Mouse (Mus musculus): ENCODE results near the gene Gm12184. TPM values are rescaled to one million over a fixed set of nuclear protein-coding genes. Genes with fewer than 3 reads are reported as not detected.
A peak's percentile ranks its signal among the peaks of the same experiment; 100 is the strongest.

The Gm12184 gene
- polyA plus RNA-seq, 1 experiment from 2014 or later, result 13.6 TPM

DNA sequence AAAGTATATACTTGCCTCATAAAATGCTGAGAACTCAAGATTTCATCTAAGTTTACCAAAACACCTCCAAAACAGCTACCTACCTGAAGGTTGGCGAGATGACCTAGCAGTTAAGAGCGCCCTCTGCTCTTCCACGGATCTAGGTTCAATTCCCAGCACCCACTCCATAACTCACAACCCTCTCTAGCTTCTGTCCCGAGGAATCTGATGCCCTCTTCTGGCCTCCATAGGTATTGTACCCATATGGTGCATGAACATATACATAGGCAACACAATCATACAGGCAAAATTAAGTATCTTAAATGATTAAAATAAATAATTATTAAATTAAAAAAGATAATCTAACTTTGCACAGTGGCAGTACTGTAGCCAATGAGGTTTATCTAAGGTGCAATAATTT lies 44.2 kb downstream of the Gm12184 start:
- Histone ChIP-seq H3K9ac (replicated peaks) (no peak overlapping the region), H3K4me2 (no peak overlapping the region), H3K36me3 (no peaks in the 10 kb centered on the region), H3K9me3 (no peaks in the 10 kb centered on the region), H3K27me3 (no peaks in the 10 kb centered on the region), H3K4me1 (replicated peaks) (no peaks in the 10 kb centered on the region), H3K27ac (no peak overlapping the region), H3K4me3 (replicated peaks) (no peak overlapping the region)
- ATAC-seq (ENCODE audit: insufficient number of reproducible peaks, insufficient read depth, low FRiP score, low TSS enrichment, low read depth), result no peak
- WGBS, result 84% methylated on average over 4 of the region's 4 CpGs

DNA sequence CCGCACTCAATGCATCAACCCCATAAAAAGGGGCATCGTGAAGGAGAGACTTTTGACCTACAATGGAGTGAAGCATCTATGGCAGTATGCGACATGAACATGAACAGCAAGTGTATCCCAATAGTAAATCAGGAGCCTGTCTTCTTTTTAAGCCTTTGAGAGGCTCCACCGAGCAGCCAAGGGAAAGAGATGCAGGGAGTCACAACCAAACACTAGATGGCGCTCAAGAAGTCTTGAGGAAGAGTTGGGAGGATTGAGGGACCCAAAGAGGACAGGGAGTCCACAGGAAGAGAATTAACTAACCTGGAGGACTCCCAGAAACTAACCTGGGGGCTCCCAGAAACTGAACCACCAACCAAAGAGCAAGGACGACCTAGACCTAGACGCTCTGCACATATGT lies 47.0 kb downstream of the Gm12184 start:
- ATAC-seq (ENCODE audit: insufficient number of reproducible peaks, insufficient read depth, low FRiP score, low TSS enrichment, low read depth), result no peak
- no peaks in the 10 kb centered on the region for H3K9me3 ChIP-seq
- H3K27ac ChIP-seq, result no peak overlapping the region
- H3K4me2 ChIP-seq, result no peak overlapping the region
- H3K27me3 ChIP-seq, result 0 out of 2 replicates have a peak, but pooled peaks cover 3% of the 10 kb centered on the region
- no peaks in the 10 kb centered on the region for H3K36me3 ChIP-seq
- H3K9ac ChIP-seq (replicated peaks), result no peak overlapping the region
- WGBS, result 40% methylated on average over 7 of the region's 7 CpGs
- H3K4me1 ChIP-seq (replicated peaks), result peaks cover 2% of the 10 kb centered on the region; the same call in 1 of the 2 replicates
- no peak overlapping the region for H3K4me3 ChIP-seq (replicated peaks)

DNA sequence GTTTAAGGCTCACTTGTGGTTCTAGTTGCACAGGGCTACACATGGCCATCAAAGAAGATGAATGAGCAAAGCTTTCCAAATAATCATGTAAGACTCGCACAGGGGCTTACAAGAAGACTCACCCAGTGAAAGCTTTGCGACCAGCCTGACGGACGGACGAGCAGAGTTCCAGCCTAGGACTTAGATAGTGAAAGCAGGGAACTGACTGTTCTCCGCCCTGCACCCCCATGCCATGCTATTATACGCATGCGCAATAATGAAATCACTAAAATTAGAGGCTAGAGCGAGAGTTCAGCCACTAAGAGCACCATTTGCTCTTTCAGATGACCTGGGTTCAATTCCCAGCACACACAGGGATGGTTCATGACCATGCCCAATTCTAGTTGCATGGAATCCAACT lies 49.2 kb downstream of the Gm12184 start:
- Histone ChIP-seq H3K27ac (no peak overlapping the region), H3K36me3 (no peaks in the 10 kb centered on the region), H3K4me2 (no peak overlapping the region), H3K4me3 (replicated peaks) (no peak overlapping the region), H3K9ac (replicated peaks) (no peak overlapping the region), H3K9me3 (no peaks in the 10 kb centered on the region), H3K4me1 (replicated peaks) (peaks cover 6% of the 10 kb centered on the region; the same call in 1 of the 2 replicates), H3K27me3 (0 out of 2 replicates have a peak, but pooled peaks cover 3% of the 10 kb centered on the region)
- 86% methylated on average over 9 of the region's 9 CpGs for WGBS
- no peak for ATAC-seq (ENCODE audit: insufficient number of reproducible peaks, insufficient read depth, low FRiP score, low TSS enrichment, low read depth)

DNA sequence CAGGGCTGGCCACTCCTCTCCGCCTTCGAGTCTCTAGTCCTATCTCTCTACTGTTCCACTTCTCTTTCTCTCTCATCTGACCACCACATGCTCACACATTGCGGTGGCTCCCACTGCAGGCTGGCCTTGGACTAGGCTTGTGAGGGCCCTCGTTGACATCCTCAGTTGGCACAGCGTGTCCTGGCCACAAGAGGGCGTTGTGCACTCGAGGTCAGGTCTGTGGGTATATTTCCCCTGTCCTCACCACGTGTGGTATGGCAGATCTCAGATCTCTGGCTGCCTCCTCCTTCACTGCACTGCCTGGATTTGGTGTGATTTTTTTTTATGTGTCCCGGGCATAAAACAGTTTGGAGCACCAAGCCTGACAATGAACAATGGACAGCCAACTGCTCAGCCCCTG lies 49.8 kb downstream of the Gm12184 start:
- H3K9ac ChIP-seq (replicated peaks), result no peak overlapping the region
- 0 out of 2 replicates have a peak, but pooled peaks cover 3% of the 10 kb centered on the region for H3K27me3 ChIP-seq
- no peak overlapping the region for H3K27ac ChIP-seq
- no peak for ATAC-seq (ENCODE audit: insufficient number of reproducible peaks, insufficient read depth, low FRiP score, low TSS enrichment, low read depth)
- H3K9me3 ChIP-seq, result no peaks in the 10 kb centered on the region
- H3K36me3 ChIP-seq, result no peaks in the 10 kb centered on the region
- no peak overlapping the region for H3K4me3 ChIP-seq (replicated peaks)
- peaks cover 6% of the 10 kb centered on the region; the same call in 1 of the 2 replicates for H3K4me1 ChIP-seq (replicated peaks)
- 45% methylated on average over 9 of the region's 9 CpGs for WGBS
- H3K4me2 ChIP-seq, result no peak overlapping the region

DNA sequence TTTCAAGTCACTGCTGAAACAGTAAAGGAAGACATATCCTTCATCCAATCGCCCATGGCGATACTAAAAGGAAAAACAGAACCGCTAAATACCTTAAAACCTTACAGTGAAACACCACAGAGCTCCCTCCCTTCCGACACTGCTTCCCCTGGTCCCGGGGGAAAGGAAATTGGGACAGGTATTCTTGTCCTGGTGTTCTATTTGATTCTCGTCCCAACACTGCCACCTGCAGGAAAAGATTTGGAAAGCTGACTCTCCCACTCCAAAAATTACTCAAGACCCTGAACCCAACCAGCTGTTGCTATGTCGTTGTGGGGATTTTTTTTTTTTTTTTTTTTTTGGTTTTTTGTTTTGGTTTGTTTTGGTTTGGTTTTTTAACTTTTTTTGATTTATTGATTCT lies 51.0 kb downstream of the Gm12184 start:
- 1% methylated on average over 7 of the region's 7 CpGs for WGBS
- Histone ChIP-seq H3K9me3 (no peaks in the 10 kb centered on the region), H3K9ac (replicated peaks) (no peak overlapping the region), H3K27me3 (0 out of 2 replicates have a peak, but pooled peaks cover 3% of the 10 kb centered on the region), H3K27ac (no peak overlapping the region), H3K36me3 (no peaks in the 10 kb centered on the region), H3K4me2 (peak overlapping the region; percentile 31; the same call in 1 of the 2 replicates), H3K4me1 (replicated peaks) (peaks cover 6% of the 10 kb centered on the region; the same call in 1 of the 2 replicates), H3K4me3 (replicated peaks) (no peak overlapping the region)
- no peak for ATAC-seq (ENCODE audit: insufficient number of reproducible peaks, insufficient read depth, low FRiP score, low TSS enrichment, low read depth)

Other genes starting within 250 kb of the Gm12184 start
- gene Rack1, start 26.3 kb downstream of the Gm12184 start, polyA plus RNA-seq (2016; fragmentation: Nextera tagmentation; extraction: Ambion mirVana), result 646 and 685 TPM in 2 replicates
- gene Trim41, start 9.3 kb downstream of the Gm12184 start, polyA plus RNA-seq (2016; fragmentation: Nextera tagmentation; extraction: Ambion mirVana), result 6.0 and 7.3 TPM in 2 replicates
- 0.34 and 1.3 TPM in 2 replicates for gene Trim7, start 515 bp downstream of the Gm12184 start, polyA plus RNA-seq (2016; fragmentation: Nextera tagmentation; extraction: Ambion mirVana)
- gene Irgm1, start 45.0 kb upstream of the Gm12184 start, polyA plus RNA-seq (2016; fragmentation: Nextera tagmentation; extraction: Ambion mirVana), result 2.2 and 2.9 TPM in 2 replicates
- 0.15 TPM in 2 replicates for gene Gm5431, start 75.6 kb upstream of the Gm12184 start, polyA plus RNA-seq (2016; fragmentation: Nextera tagmentation; extraction: Ambion mirVana)
- gene Psme2b, start 119.5 kb upstream of the Gm12184 start, polyA plus RNA-seq (2016; fragmentation: Nextera tagmentation; extraction: Ambion mirVana), result 0.85 and 2.3 TPM in 2 replicates
- gene Olfr56, start 152.2 kb upstream of the Gm12184 start, polyA plus RNA-seq (2016; fragmentation: Nextera tagmentation; extraction: Ambion mirVana), result 0.18 TPM in 1 of 2 replicates, not detected in the other
- gene 9930111J21Rik1, start 152.7 kb upstream of the Gm12184 start, polyA plus RNA-seq (2016; fragmentation: Nextera tagmentation; extraction: Ambion mirVana), result 0.19 and 0.54 TPM in 2 replicates
- gene Gm12185, start 165.6 kb upstream of the Gm12184 start, polyA plus RNA-seq (2016; fragmentation: Nextera tagmentation; extraction: Ambion mirVana), result not detected in 2 replicates
- not detected in 2 replicates for gene Tgtp1, start 167.5 kb upstream of the Gm12184 start, polyA plus RNA-seq (2016; fragmentation: Nextera tagmentation; extraction: Ambion mirVana)
- gene 9930111J21Rik2, start 224.6 kb upstream of the Gm12184 start, polyA plus RNA-seq (2016; fragmentation: Nextera tagmentation; extraction: Ambion mirVana), result 0.23 and 0.26 TPM in 2 replicates
- not detected in 2 replicates for gene Tgtp2, start 237.6 kb upstream of the Gm12184 start, polyA plus RNA-seq (2016; fragmentation: Nextera tagmentation; extraction: Ambion mirVana)
- gene Ifi47, start 249.9 kb upstream of the Gm12184 start, polyA plus RNA-seq (2016; fragmentation: Nextera tagmentation; extraction: Ambion mirVana), result 0.56 and 0.69 TPM in 2 replicates